Mouse (Mus musculus) left cerebral cortex, postnatal 36 days (tissue): Measurements from ENCODE around the gene Ctcf. TPM values are rescaled to one million over a fixed set of nuclear protein-coding genes. Genes with fewer than 3 reads are reported as not detected.

Source experiments
- DNase-seq, 2 experiments: peaks; one replicate each; pipeline ENCODE4 v3.0.0; 2021 to 2022; ENCODE audit warnings: low spot score in 2 of 2, mixed read lengths in 1 of 2
- intact Hi-C: fragments of 180-260 bp; cut with DNase I; formaldehyde crosslinking; loops from one replicate; pipeline ENCODE4 v1.15.1; 2025
- total RNA-seq, 2 experiments: library from RNA; stranded (reverse); gene quantifications; 2 replicates each; pipeline ENCODE4 v1.2.3; 2021

Gene Ctcf
- total RNA-seq, 2 experiments from 2014 or later: 61.2 to 77.2 TPM

DNA sequence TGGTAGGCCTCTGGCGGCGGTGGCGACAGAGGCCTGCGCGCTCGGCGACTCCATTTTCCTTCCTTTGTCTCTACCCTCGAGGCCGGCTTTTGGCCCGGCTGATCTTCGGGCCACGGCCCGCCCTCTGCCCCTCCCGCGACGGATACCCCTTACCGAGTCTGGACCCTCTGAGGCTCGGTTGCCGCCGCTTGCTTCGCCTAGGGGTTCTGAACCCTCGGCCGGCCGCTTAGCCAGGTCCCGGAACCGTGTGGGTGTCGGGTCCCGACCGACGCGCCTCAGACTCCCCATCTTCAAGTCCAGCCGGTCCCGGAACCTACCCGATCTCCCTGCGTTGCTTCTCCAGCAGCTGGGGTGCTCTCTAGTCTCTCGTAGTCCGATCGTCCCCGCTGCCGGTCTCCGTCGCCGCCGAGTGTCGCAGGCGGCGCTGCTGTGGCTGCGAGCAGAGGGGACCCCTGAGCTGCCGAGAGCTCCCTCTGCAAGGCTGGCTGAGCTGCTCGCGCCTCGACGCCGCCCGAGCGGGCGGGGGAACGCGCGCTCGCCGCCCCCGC, 669 bp downstream of the Ctcf start, which contains the start of gene Agrp:
Gene Agrp, minus strand, starts transcription at position 431 of the 548 bp plus-strand sequence.
- intact Hi-C loops: loop anchor here (1.0 to 5.0 kb wide), 4 partner anchors 13 to 71 kb away; partner anchors contain the start of gene Atp6v0d1
- DNase-seq: peak in 1 of 2 experiments; percentile 66

DNA sequence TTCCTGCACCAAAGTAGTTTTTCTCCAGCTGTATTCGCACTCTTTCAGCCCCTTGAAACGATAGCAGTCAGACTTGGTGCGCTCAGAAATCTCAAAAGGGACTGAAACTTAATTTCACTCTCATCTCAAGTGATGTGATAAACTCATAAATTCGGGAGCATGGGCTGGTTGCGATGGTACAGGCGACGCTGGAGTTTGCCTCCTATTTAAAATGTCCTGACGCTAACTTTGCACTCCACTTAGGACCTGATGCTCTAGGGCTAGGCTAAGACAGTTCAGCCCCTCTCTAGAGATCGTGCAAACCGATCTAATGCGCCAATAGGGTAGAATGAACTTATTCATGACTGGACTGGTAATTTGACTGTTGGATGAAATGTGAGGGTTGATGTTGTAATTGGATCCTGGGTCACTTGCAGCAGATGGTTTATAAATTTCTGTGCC, 1.3 kb downstream of the Ctcf start:
- intact Hi-C loops: loop anchor here (5.0 kb wide), 1 partner anchor 55 kb away; no protein-coding TSS in a partner anchor

GRCm38 (mm10) chr8:105638510-105638909, 2.1 kb downstream of the Ctcf start:
- intact Hi-C loops: loop anchor here (5.0 kb wide), 1 partner anchor 54 kb away; no protein-coding TSS in a partner anchor
- DNase-seq: no peak

More for the DNA sequence above, 1.3 kb downstream of the Ctcf start:
- peak in 1 of 2 experiments; percentile 14 for DNase-seq

DNA sequence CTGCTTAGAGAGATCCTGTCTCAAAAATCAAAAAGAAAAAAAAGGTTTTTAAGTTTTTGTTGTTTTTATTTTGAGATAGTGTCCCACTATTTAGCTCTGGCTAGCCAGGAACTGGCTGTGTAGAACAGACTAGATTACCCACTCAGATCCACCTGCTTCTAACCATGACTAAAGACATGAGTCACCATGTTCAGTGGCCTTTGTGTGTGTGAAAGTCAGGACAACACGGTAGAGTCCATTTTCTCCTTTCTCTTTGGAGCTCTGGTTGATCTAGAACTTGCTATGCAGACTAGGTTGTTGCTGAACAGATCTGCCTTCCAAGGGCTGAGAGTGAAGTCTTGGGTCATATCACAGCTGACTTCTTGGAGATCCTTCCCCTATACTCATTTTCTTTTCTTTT, 3.5 kb downstream of the Ctcf start:
- intact Hi-C loops: loop anchor here (5.0 kb wide), 1 partner anchor 52 kb away; no protein-coding TSS in a partner anchor
- no peak for DNase-seq

- intact Hi-C loops: no loop called here
Measured at GRCm38 (mm10) chr8:105640511-105640910, 4.1 kb downstream of the Ctcf start.

GRCm38 (mm10) chr8:105645205-105645604, 8.8 kb downstream of the Ctcf start:
- intact Hi-C loops: no loop called here

More at GRCm38 (mm10) chr8:105640511-105640910, 4.1 kb downstream of the Ctcf start:
- no peak for DNase-seq

DNA sequence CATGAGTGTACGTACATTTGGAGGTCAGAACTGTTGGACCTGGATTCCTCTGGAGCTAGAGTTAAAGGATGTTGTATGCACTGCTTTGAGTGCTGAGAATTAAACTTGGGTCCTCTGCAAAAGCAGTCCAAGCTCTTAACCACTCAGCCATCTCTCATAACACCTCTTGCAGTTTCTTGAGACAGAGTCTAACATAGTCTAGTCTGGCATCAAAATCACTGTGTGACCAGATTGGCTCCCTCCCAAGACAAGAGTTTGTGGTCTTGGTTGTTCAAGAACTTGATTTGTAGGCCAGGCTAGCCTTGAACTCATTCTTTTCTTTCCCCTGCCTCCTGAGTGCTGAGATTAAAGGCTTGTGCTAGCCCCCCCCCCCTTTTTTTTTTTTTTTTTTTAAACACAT, 12.6 kb downstream of the Ctcf start:
- intact Hi-C loops: no loop called here

More at GRCm38 (mm10) chr8:105645205-105645604, 8.8 kb downstream of the Ctcf start:
- no peak for DNase-seq

GRCm38 (mm10) chr8:105657641-105658040, 21.3 kb downstream of the Ctcf start:
- intact Hi-C loops: no loop called here
- DNase-seq: no peak

More for the DNA sequence above, 12.6 kb downstream of the Ctcf start:
- no peak for DNase-seq

DNA sequence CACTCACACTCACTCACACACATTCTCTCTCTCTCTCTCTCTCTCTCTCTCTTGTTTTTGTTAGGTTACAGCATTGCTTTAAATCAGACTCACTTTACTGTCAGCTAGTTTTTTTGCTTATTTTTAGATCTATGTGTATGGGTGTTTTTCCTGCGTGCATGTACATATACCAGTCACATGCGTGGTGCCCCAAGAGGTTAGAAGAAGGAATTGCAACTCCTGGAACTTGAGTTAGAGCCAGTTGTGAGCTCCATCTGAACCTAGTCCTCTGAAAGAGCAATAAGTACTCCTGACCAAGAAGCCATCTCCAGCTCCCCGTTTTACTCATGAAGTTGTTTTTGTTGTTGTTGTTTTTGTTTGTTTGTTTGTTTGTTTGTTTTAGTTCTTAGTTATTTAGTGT, 24.8 kb downstream of the Ctcf start:
- intact Hi-C loops: no loop called here
- no peak for DNase-seq

GRCm38 (mm10) chr8:105677891-105678290, 41.5 kb downstream of the Ctcf start:
- DNase-seq: no peak
- intact Hi-C loops: no loop called here

DNA sequence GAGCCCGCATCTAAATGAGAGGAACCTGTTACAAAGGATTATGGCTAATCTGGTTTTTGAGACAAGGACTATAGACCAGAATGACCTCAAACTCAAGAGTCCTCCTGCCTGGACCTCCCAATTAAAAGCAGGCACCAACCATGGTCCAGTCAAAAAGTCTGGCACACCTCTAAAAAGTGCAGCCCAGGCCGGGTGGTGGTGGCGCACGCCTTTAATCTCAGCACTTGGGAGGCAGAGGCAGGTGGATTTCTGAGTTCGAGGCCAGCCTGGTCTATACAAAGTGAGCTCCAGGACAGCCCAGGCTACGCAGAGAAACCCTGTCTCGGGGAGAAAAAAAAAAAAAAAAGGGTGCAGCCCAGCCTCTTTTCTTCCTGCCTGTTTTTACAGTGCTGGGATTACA, 49.0 kb downstream of the Ctcf start:
- no peak for DNase-seq
- intact Hi-C loops: no loop called here

- DNase-seq: no peak
- intact Hi-C loops: no loop called here
Measured at GRCm38 (mm10) chr8:105685796-105686308, 49.5 kb downstream of the Ctcf start, which contains the start of gene Carmil2. TSS of gene Carmil2 (plus strand) at chr8:105686274.

GRCm38 (mm10) chr8:105686551-105686950, 50.2 kb downstream of the Ctcf start:
- DNase-seq: no peak
- intact Hi-C loops: no loop called here

DNA sequence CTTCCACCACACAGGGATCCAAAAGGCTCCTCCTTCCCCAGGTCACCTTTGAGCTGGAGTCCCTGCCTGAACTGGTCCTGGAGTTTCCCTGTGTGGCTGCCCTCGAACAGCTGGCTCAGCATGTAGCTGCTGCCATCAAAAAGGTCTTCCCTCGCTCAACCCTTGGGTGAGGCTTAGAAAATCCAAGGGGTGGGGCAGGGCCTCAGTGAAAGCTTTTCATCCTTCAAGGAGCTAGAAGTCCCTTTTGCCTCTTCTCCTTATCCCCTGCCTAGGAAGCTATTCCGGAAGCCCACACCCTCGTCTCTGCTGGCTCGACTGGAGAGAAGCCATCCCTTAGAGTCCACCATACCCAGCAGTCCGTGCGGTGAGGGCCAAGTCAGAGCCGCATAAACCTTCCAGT, 51.1 kb downstream of the Ctcf start:
- DNase-seq: no peak
- intact Hi-C loops: no loop called here

DNA sequence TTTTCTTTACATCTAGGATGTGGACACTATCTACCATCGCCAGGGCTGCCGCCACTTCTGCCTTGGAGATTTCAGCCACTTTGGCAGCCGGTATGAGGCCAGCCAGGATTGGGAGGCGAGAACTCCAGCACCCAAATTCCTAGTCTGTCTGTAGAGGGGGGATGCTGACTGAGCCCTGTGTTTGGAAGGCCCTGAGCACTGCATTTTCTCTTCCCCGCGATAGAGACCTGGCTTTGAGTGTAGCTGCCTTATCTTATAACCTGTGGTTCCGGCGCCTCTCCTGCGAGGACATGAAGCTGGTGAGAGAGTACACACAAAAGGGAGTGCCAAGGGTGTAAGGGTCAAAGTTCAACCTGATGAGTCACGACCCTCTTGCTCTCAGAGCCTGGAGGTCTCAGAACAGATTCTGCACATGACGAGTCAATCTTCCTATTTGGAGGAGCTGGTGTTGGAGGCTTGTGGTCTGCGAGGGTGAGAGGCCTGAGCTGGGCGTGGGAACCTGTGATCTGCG, 51.9 kb downstream of the Ctcf start:
- no peak for DNase-seq
- intact Hi-C loops: no loop called here

GRCm38 (mm10) chr8:105689256-105689982, 53.1 kb downstream of the Ctcf start:
- intact Hi-C loops: no loop called here
- DNase-seq: no peak

DNA sequence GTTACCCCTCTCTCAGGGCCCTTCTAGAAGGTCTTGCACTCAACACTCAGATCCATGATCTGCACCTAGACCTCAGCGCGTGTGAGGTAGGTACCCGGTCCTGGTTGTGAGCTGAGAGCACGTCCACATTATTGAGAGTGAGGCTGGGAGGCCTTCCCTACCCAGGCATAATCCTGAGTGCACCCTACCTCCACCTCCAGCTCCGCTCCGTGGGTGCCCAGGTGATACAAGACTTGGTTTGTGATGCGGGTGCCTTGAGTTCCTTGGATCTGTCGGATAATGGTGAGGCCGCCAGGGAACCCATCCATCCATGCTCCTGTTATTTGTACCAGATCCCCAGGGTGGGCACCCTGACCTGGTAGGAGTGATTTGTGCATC, 53.6 kb downstream of the Ctcf start:
- intact Hi-C loops: loop anchor here (5.0 kb wide), 1 partner anchor 53 kb away; the partner anchor contains the start of genes Agrp and Ctcf

DNA sequence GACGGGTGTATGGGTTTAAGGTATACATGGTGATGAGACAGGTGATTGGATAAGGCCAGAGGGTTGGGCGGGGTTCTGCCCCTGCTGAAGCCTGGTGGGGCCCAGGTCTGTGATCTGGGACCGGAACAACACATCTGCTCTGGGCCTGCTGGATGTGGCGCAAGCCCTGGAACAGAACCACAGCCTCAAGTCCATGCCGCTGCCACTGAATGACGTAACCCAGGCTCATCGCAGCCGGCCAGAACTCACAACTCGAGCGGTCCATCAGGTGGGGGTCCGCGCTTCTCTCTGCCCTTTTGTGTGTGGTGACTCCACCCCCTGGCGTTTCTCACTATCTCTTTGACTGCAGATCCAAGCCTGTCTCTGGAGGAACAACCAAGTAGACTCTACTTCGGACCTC, 54.6 kb downstream of the Ctcf start:
- intact Hi-C loops: loop anchor here (5.0 kb wide), 1 partner anchor 54 kb away; the partner anchor contains the start of genes Agrp and Ctcf
- DNase-seq: no peak

More for the DNA sequence above, 53.6 kb downstream of the Ctcf start:
- no peak for DNase-seq

- intact Hi-C loops: loop anchor here (5.0 kb wide), 1 partner anchor 55 kb away; the partner anchor contains the start of genes Agrp and Ctcf
- DNase-seq: peak in 1 of 2 experiments; percentile 2
Measured at GRCm38 (mm10) chr8:105692449-105693182, 56.2 kb downstream of the Ctcf start.
